Mouse (Mus musculus): Measurements from ENCODE around the gene Gm47841.

GRCm38 (mm10) chr15:101077813-101078730 is 30.9 kb upstream of the Gm47841 start, which contains the start of gene Fignl2:
- no peak for TF ChIP-seq CTCF (IDR thresholded peaks at IDR 0.05; ENCODE audit: low read depth)
- TF ChIP-seq EP300 (optimal IDR thresholded peaks at IDR 0.05): no peak

Measured in stomach, postnatal 0 days (tissue).